Mouse (Mus musculus): ENCODE measurements around the gene Iqch. TPM values are rescaled to one million over a fixed set of nuclear protein-coding genes. Genes with fewer than 3 reads are reported as not detected.

Iqch gene
- total and polyA plus RNA-seq, 2 experiments from 2014 or later: 0.10 to 0.14 TPM

DNA sequence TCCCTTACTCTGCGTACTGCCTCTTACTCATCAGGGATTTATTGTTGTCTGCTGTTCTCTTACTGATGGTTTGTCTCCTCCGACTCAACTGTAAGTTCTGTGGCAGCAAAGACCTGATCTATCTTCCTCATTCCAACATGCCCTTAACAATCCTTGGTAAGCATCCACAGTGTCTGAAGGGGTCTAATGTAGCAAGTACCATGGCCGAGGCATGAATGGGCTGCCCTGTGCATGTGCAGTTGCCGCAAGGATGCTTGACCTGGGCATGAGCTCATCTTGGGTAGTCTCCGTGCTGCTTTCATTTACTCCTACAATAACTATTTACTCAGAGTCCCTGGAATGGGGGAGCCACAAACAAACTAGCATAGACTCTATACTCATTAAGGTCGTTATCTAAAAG lies 17.0 kb downstream of the Iqch start:
- Histone ChIP-seq H3K4me1 (ENCODE audit: insufficient read depth) (no peaks in the 10 kb centered on the region), H3K36me3 (ENCODE audit: insufficient read depth) (no peaks in the 10 kb centered on the region), H3K9me3 (ENCODE audit: low read length) (peaks cover 4% of the 10 kb centered on the region; the same call in 1 of the 2 replicates), H3K4me3 (ENCODE audit: low read depth, low read length) (no peak overlapping the region), H3K4me2 (ENCODE audit: low read depth) (no peak overlapping the region), H3K9ac (no peak overlapping the region), H3K27ac (ENCODE audit: low read depth, low read length) (no peak overlapping the region), H3K27me3 (ENCODE audit: insufficient read depth, low read length) (no peaks in the 10 kb centered on the region)
- no peak for TF ChIP-seq CTCF (IDR thresholded peaks at IDR 0.05; ENCODE audit: low read depth)
- 87% methylated on average over 6 of the region's 6 CpGs for WGBS
- ATAC-seq: no peak
- DNase-seq: no peak

DNA sequence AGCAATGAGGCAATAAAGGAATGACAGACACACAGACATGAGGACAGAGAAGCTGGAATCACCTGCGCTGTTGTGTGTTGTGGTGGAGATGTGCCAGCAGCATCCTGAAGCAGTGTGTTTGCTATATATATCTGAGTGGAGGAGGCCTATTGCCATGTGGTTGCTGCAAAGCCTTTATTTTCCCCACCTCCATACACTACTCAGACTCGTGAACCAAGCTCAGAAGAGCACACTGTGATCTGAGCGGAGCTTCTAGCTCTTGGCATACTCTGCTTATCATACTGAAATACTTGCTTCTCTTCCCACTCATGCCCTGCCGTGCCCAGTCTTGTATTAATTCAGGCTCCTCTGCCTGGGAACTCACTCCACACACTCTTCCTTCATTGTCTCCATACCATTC lies 20.5 kb downstream of the Iqch start:
- DNase-seq: no peak
- Histone ChIP-seq H3K27ac (ENCODE audit: low read depth, low read length) (no peak overlapping the region), H3K4me2 (ENCODE audit: low read depth) (no peak overlapping the region), H3K4me3 (ENCODE audit: low read depth, low read length) (no peak overlapping the region), H3K9ac (no peak overlapping the region), H3K36me3 (ENCODE audit: insufficient read depth) (no peaks in the 10 kb centered on the region), H3K9me3 (ENCODE audit: low read length) (peaks cover under 1% of the 10 kb centered on the region; the same call in 1 of the 2 replicates), H3K4me1 (ENCODE audit: insufficient read depth) (no peaks in the 10 kb centered on the region), H3K27me3 (ENCODE audit: insufficient read depth, low read length) (no peaks in the 10 kb centered on the region)
- no peak for ATAC-seq
- no peak for TF ChIP-seq CTCF (IDR thresholded peaks at IDR 0.05; ENCODE audit: low read depth)
- 78% methylated on average over 4 of the region's 4 CpGs for WGBS

DNA sequence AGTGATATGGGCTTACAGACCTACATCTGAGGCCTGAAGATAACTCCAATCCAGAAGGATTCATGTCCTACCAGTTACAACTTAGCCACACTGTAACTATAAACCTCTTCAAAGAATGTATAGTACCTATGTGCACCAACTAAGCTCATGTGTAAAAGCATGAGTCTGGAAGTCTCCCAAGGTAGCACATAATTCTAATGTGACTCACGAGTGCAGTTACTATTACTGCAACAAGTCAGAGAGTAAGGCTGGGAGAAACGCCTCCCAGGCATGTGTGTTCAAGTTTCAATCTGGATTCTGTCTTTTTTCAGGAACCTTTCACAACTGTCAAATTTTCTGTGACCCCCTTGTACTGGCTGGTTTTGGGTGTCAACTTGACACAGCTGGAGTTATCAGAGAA lies 22.2 kb downstream of the Iqch start:
- ATAC-seq (no peak), DNase-seq (no peak)
- no peak for TF ChIP-seq CTCF (IDR thresholded peaks at IDR 0.05; ENCODE audit: low read depth)
- Histone ChIP-seq H3K9me3 (ENCODE audit: low read length) (no peaks in the 10 kb centered on the region), H3K4me2 (ENCODE audit: low read depth) (no peak overlapping the region), H3K27ac (ENCODE audit: low read depth, low read length) (no peak overlapping the region), H3K27me3 (ENCODE audit: insufficient read depth, low read length) (no peaks in the 10 kb centered on the region), H3K36me3 (ENCODE audit: insufficient read depth) (no peaks in the 10 kb centered on the region), H3K4me1 (ENCODE audit: insufficient read depth) (no peaks in the 10 kb centered on the region), H3K9ac (no peak overlapping the region), H3K4me3 (ENCODE audit: low read depth, low read length) (no peak overlapping the region)
- 81% methylated on average over 2 of the region's 2 CpGs for whole genome bisulfite sequencing

- ATAC-seq: no peak
Observed at GRCm38 (mm10) chr9:63579644-63580043, 22.6 kb downstream of the Iqch start.

GRCm38 (mm10) chr9:63577469-63577868 lies 24.8 kb downstream of the Iqch start:
- ATAC-seq (no peak), DNase-seq (no peak)
- Histone ChIP-seq H3K27ac (ENCODE audit: low read depth, low read length) (no peak overlapping the region), H3K4me3 (ENCODE audit: low read depth, low read length) (no peak overlapping the region), H3K9ac (no peak overlapping the region), H3K9me3 (ENCODE audit: low read length) (no peaks in the 10 kb centered on the region), H3K4me2 (ENCODE audit: low read depth) (no peak overlapping the region), H3K36me3 (ENCODE audit: insufficient read depth) (no peaks in the 10 kb centered on the region), H3K4me1 (ENCODE audit: insufficient read depth) (no peaks in the 10 kb centered on the region), H3K27me3 (ENCODE audit: insufficient read depth, low read length) (no peaks in the 10 kb centered on the region)
- no peak for TF ChIP-seq CTCF (IDR thresholded peaks at IDR 0.05; ENCODE audit: low read depth)
- WGBS: 94% methylated on average over 3 of the region's 3 CpGs

More at GRCm38 (mm10) chr9:63579644-63580043, 22.6 kb downstream of the Iqch start:
- Histone ChIP-seq H3K9ac (no peak overlapping the region), H3K4me2 (ENCODE audit: low read depth) (no peak overlapping the region), H3K27me3 (ENCODE audit: insufficient read depth, low read length) (no peaks in the 10 kb centered on the region), H3K36me3 (ENCODE audit: insufficient read depth) (no peaks in the 10 kb centered on the region), H3K27ac (ENCODE audit: low read depth, low read length) (no peak overlapping the region), H3K9me3 (ENCODE audit: low read length) (no peaks in the 10 kb centered on the region), H3K4me3 (ENCODE audit: low read depth, low read length) (no peak overlapping the region), H3K4me1 (ENCODE audit: insufficient read depth) (no peaks in the 10 kb centered on the region)
- WGBS: 54% methylated on average over 5 of the region's 5 CpGs
- DNase-seq: no peak
- TF ChIP-seq CTCF (IDR thresholded peaks at IDR 0.05; ENCODE audit: low read depth): no peak

- DNase-seq (no peak), ATAC-seq (no peak)
- H3K9me3 ChIP-seq (ENCODE audit: low read length): no peaks in the 10 kb centered on the region
- WGBS: 76% methylated on average over 7 of the region's 7 CpGs
- 0 out of 2 replicates have a peak, but pooled peaks cover 4% of the 10 kb centered on the region for H3K4me1 ChIP-seq (ENCODE audit: insufficient read depth)
- no peaks in the 10 kb centered on the region for H3K27me3 ChIP-seq (ENCODE audit: insufficient read depth, low read length)
- H3K27ac ChIP-seq (ENCODE audit: low read depth, low read length): no peak overlapping the region
- no peak for TF ChIP-seq CTCF (IDR thresholded peaks at IDR 0.05; ENCODE audit: low read depth)
- no peak overlapping the region for H3K9ac ChIP-seq
- H3K36me3 ChIP-seq (ENCODE audit: insufficient read depth): no peaks in the 10 kb centered on the region
- H3K4me2 ChIP-seq (ENCODE audit: low read depth): no peak overlapping the region
- H3K4me3 ChIP-seq (ENCODE audit: low read depth, low read length): no peak overlapping the region
Observed at GRCm38 (mm10) chr9:63572874-63573273, 29.4 kb downstream of the Iqch start.

DNA sequence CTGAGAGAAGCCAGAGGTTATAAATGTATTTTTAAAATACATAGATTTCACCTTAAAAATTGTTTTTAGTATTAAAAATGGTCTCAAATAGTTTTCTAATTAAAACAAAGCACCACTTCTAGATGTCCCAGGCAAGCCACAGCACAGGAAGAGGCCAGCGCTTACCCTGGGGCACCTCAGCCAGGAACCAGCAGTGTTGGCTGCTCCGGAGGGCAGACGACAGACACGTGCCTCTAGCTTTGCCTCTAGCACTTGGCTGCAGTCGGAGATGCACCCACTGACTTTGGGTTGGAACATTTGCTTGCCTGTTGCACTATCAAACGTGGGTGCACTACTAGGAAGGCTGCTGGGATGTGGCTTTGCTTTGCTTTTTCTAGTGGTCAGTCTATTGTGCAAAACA lies 30.4 kb downstream of the Iqch start:
- Histone ChIP-seq H3K9ac (no peak overlapping the region), H3K27ac (ENCODE audit: low read depth, low read length) (no peak overlapping the region), H3K4me3 (ENCODE audit: low read depth, low read length) (no peak overlapping the region), H3K4me2 (ENCODE audit: low read depth) (no peak overlapping the region), H3K4me1 (ENCODE audit: insufficient read depth) (0 out of 2 replicates have a peak, but pooled peaks cover 4% of the 10 kb centered on the region), H3K27me3 (ENCODE audit: insufficient read depth, low read length) (no peaks in the 10 kb centered on the region), H3K9me3 (ENCODE audit: low read length) (no peaks in the 10 kb centered on the region), H3K36me3 (ENCODE audit: insufficient read depth) (no peaks in the 10 kb centered on the region)
- 40% methylated on average over 6 of the region's 6 CpGs for WGBS
- ATAC-seq: no peak
- no peak for DNase-seq
- TF ChIP-seq CTCF (IDR thresholded peaks at IDR 0.05; ENCODE audit: low read depth): no peak
